Mouse (Mus musculus) heart, postnatal 14 days (tissue): Measurements from ENCODE around the gene Slc38a9. TPM values are rescaled to one million over a fixed set of nuclear protein-coding genes. Genes with fewer than 3 reads are reported as not detected.
A peak's percentile ranks its signal among the peaks of the same experiment; 100 is the strongest.

Experiments
- DNase-seq, 2 experiments: peaks; one replicate each; pipeline ENCODE4 v3.0.0; 2021 to 2022
- intact Hi-C: fragments of 180-260 bp; cut with DNase I; formaldehyde crosslinking; loops from one replicate; pipeline ENCODE4 v1.15.1; 2025
- total RNA-seq, 2 experiments: library from RNA; stranded (reverse); gene quantifications; 2 replicates each; pipeline ENCODE4 v1.2.3; 2021

Slc38a9 gene
- total RNA-seq, 2 experiments from 2014 or later = 10.7 to 12.3 TPM

GRCm38 (mm10) chr13:112761787-112762186, 101.2 kb downstream of the Slc38a9 start:
- no peak for DNase-seq
- intact Hi-C loops = loop anchor here (5.0 kb wide), 1 partner anchor 89 kb away; no protein-coding TSS in a partner anchor

GRCm38 (mm10) chr13:112762548-112762947, 102.0 kb downstream of the Slc38a9 start:
- intact Hi-C loops = loop anchor here (5.0 kb wide), 1 partner anchor 90 kb away; no protein-coding TSS in a partner anchor
- DNase-seq = no peak

GRCm38 (mm10) chr13:112763531-112764091, 103.1 kb downstream of the Slc38a9 start:
- intact Hi-C loops = loop anchor here (5.0 kb wide), 1 partner anchor 91 kb away; no protein-coding TSS in a partner anchor

GRCm38 (mm10) chr13:112764556-112764955, 104.0 kb downstream of the Slc38a9 start:
- intact Hi-C loops = loop anchor here (5.0 kb wide), 1 partner anchor 92 kb away; no protein-coding TSS in a partner anchor
- peak in 1 of 2 experiments; percentile 60 for DNase-seq

More at GRCm38 (mm10) chr13:112763531-112764091, 103.1 kb downstream of the Slc38a9 start:
- DNase-seq = no peak

DNA sequence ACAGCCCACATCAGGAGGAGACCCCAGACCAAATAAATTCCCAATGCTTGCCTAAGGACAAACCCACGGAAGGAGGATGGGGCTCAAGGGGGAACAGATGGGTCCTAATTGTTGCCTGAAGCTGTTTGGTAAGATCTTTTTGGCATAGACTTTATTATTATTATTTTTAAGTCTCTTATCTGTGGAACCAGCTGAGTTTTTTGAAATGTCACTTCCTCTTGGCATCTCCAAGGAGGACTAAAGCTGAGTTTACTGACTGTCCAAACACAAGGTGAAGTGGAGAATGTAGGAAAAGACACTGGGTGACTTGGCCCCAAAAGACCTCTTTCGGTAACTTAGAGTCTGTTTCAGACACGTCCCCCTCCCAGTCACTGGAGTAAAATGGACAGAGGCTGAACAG, 105.1 kb downstream of the Slc38a9 start:
- intact Hi-C loops = no loop called here
- DNase-seq = no peak

GRCm38 (mm10) chr13:112770528-112771328, 110.2 kb downstream of the Slc38a9 start:
- intact Hi-C loops = no loop called here
- peak in 1 of 2 experiments; percentile 38 for DNase-seq

DNA sequence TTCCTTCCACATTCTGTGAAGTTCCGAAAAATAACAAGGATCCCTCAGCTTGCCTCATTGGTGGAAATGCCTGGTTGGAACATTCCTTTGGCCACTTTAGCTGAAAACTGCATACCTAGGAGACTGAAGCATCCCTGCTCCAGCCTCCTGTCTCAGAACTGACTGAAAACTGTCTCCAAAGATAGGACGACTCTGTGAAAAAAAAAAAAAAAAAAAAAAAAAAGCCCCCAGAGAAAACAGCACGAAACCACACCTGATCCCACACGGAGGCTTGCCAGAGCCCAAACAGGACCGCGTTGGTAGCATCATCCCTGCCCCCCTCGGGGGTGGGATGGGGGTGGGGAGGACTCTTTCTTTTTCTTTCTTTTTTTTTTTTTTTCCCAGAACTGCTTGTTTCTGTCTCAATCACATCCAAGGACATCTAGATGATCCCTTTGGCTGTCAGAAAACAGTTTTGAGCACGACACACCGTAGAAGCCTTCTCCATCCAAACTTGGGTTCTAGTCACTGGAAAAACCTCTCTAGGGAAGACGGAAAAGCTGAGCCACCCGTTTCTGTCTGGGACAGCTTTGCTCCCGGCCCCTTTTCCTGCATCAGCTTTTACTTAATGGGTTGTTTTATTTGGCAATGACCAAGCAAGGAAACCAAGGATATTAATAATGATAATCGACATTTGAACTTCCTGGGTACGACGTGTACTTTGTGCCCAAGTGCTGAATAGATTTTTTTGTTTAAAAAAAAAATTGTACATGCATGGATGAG, 111.1 kb downstream of the Slc38a9 start:
- no peak for DNase-seq
- intact Hi-C loops = no loop called here

GRCm38 (mm10) chr13:112772252-112772651, 111.7 kb downstream of the Slc38a9 start:
- DNase-seq = no peak
- intact Hi-C loops = no loop called here

GRCm38 (mm10) chr13:112772861-112773260, 112.3 kb downstream of the Slc38a9 start:
- intact Hi-C loops = no loop called here
- no peak for DNase-seq

DNA sequence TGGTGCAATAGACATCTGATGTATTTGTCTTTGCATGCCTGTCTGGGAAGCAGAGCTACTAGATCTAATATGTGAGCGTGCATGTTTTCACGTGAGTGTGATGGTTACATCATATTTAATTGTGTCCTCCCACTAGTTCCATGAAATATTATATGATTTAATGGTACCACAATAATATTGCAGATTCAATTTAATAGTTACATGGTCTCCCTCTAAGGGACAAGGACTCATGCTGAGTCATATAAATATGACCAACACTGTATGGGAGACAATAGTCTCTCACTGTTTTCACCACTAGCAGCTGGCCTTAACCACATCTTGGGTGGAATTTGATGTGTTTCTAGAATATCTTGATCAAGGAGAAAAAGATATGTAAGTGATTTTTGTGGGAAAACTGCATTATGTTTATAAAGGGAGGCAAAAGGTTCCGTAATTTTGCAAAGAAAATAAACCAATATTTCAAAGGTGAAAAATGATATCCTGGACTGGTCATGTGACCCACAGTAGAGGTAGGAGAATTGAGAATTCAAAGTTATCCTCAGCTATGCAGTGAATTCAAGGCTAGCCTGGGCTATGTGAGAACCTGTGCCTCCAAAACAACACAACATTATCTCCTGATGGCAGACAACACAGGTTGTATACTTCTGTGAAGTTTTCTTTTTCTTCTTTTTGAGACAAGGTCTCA, 113.6 kb downstream of the Slc38a9 start:
- intact Hi-C loops = no loop called here
- DNase-seq = no peak

GRCm38 (mm10) chr13:112775856-112776255, 115.3 kb downstream of the Slc38a9 start:
- DNase-seq = peak in 1 of 2 experiments; percentile 10
- intact Hi-C loops = loop anchor here (2.0 kb wide), 1 partner anchor 19 kb away; no protein-coding TSS in a partner anchor

DNA sequence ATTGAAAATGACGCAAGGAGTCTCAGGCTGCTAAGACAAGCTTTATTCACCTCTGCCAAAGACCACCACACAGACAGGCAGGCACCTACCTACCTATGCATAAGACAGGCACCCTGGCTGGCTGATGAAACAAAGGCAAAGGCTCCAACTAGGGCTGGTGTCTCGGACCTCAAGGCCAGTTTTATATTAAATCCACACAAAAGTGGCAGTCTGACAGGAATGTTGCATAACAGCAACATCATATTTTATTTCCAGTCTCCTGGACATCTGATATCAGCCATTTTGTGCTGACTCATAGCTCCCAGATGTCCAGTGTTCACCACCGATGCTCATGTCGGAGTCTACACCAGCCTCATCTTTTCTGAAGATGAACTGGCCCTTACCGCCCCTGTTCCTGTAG, 117.9 kb downstream of the Slc38a9 start:
- intact Hi-C loops = no loop called here
- DNase-seq = no peak

DNA sequence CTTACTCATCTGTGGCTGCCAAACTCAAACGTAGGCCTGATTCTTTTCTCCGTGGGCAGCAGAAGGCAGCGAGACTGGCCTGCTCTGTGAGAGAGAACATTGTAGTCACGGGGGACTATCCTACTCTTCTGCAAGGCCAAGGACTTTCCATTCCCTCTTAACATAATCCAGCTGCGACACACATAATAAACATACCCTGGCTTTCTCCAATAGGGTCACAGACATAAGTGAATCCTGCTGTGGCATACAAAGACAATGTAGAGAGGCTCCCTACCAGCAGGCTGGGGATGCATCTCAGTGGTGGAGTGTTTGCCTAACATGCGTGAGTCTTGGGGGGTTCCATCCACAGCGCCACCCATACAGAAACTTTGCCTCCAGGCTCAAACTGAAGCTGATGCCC, 124.8 kb downstream of the Slc38a9 start:
- DNase-seq = no peak
- intact Hi-C loops = no loop called here

DNA sequence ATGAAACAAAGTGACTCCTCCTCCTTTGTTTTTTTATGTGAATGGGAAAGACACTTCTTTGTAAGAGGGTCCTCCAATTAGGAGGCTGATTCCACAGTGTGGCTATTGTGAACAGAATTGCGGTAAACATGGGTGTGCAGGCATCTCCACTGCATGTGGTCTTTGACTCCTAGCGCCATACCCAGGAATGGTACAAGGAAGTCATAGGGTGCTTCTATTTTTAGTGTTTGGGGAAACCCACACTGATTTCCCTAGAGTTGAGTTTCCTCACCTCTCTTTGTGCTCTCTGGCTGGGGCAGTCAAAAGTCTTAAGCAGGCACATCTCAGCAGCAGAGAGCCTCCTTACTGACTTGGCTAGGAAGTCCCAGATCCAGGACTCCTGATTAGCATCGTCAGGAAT, 125.6 kb downstream of the Slc38a9 start:
- DNase-seq = no peak
- intact Hi-C loops = no loop called here

GRCm38 (mm10) chr13:112786942-112787533, 126.5 kb downstream of the Slc38a9 start:
- intact Hi-C loops = no loop called here
- no peak for DNase-seq

Other genes starting within 250 kb of the Slc38a9 start
- gene Il6st, start 196.7 kb upstream of the Slc38a9 start, total RNA-seq = 100 to 1,000 TPM; 184 to 192 TPM
- gene Il31ra, start 66.4 kb upstream of the Slc38a9 start, total RNA-seq = under 1 TPM in 1 of 2 experiments, not detected in 1; 0.07 TPM
- gene Ddx4, start 8.3 kb upstream of the Slc38a9 start, total RNA-seq = under 1 TPM in 1 of 2 experiments, not detected in 1; 0.15 TPM
- 10 to 100 TPM; 72.5 to 75.2 TPM for gene Plpp1, start 140.0 kb downstream of the Slc38a9 start, total RNA-seq